Mouse (Mus musculus) stomach, postnatal 0 days (tissue): ENCODE data around the gene Bche. TPM values are rescaled to one million over a fixed set of nuclear protein-coding genes. Genes with fewer than 3 reads are reported as not detected.
A peak's percentile ranks its signal among the peaks of the same experiment; 100 is the strongest.

Experiments used
- ATAC-seq: fragments of 200-750 bp; cut with Nextera tagmentation; 2 replicates; pipeline ENCODE4 v1.8.0; 2017; ENCODE audit not compliant: low FRiP score, low TSS enrichment
- DNase-seq: peaks from one replicate; pipeline ENCODE4 v3.0.0-alpha.2; 2016; ENCODE audit warnings: low spot score
- H3K27ac ChIP-seq: fragments of 300-500 bp; sonication (generic); replicated peaks from 2 replicates; pipeline ENCODE4 v1.5.1; 2014; ENCODE audit warnings: mild to moderate bottlenecking, control low read depth
- H3K27me3 ChIP-seq: fragments of 300-500 bp; sonication (generic); 2 replicates; pipeline ENCODE4 v1.6.1; 2014; ENCODE audit warnings: low read length; ENCODE audit not compliant: control insufficient read depth, insufficient read depth
- H3K36me3 ChIP-seq: fragments of 300-500 bp; sonication (generic); 2 replicates; pipeline ENCODE4 v1.6.1; 2014; ENCODE audit warnings: low read length, mixed read lengths; ENCODE audit not compliant: control insufficient read depth, insufficient read depth
- H3K4me1 ChIP-seq: fragments of 300-500 bp; sonication (generic); replicated peaks from 2 replicates; pipeline ENCODE4 v1.6.1; 2014; ENCODE audit warnings: antibody characterized with exemption; ENCODE audit not compliant: control insufficient read depth, insufficient read depth
- H3K4me2 ChIP-seq: fragments of 300-500 bp; sonication (generic); replicated peaks from 2 replicates; pipeline ENCODE4 v1.6.1; 2014; ENCODE audit warnings: low read depth, mild to moderate bottlenecking, control low read depth, moderate library complexity
- H3K4me3 ChIP-seq: fragments of 300-500 bp; sonication (generic); 2 replicates; pipeline ENCODE4 v1.5.1; 2014; ENCODE audit warnings: low read depth, low read length, control low read depth
- H3K9ac ChIP-seq: fragments of 300-500 bp; sonication (generic); 2 replicates; pipeline ENCODE4 v1.6.1; 2014; ENCODE audit warnings: mild to moderate bottlenecking, low read length, control low read depth, mixed read lengths
- H3K9me3 ChIP-seq: fragments of 300-500 bp; sonication (generic); 2 replicates; pipeline ENCODE4 v1.6.1; 2016; ENCODE audit warnings: low read length; ENCODE audit not compliant: control insufficient read depth
- CTCF ChIP-seq: IDR thresholded peaks from 2 replicates; pipeline ENCODE4 v1.5.1; 2016; ENCODE audit warnings: antibody characterized with exemption, low read depth, mild to moderate bottlenecking, moderate library complexity
- EP300 ChIP-seq: optimal IDR thresholded peaks from 2 replicates; pipeline ENCODE3; 2016; ENCODE audit warnings: antibody characterized with exemption
- WGBS: fragments of 180-500 bp; shearing (Covaris S2); extraction: QIAGEN DNeasy Blood & Tissue Kit; methylation state at CpG from one replicate; pipeline ENCODE4 v1.1.7; 2014; 5-methylcytosine and 5-hydroxymethylcytosine counted together
- polyA plus RNA-seq: library from polyadenylated mRNA; unstranded; fragments of >200 nt; fragmentation: Nextera tagmentation; extraction: Ambion mirVana; gene quantifications from 2 replicates; pipeline ENCODE4 v1.2.1, GENCODE M21; 2015

The Bche gene
- 8.6 and 11.3 TPM in 2 replicates for polyA plus RNA-seq

DNA sequence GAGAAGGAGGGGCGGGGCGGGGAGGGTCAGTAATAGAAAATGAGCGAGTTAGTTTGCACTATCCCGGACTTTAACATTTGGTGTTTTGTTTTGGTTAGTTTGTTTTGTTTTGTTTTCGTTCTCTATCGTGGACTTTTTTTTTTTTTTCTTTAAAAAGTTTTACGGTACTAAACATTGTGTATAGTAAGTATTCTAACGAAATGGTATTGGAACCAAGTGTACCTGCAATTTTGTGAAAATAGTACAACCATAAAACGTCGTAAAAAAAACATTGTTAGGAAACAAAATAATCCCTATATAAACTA, at the start of gene Bche:
TSS of gene Bche (minus strand) at position 6 of the 305 bp plus-strand sequence.
- ATAC-seq, result no peak
- no peak for DNase-seq
- Histone ChIP-seq H3K4me3 (peak within 1 kb of the TSS; percentile 44), H3K36me3 (no peaks in the 10 kb centered on the region), H3K9me3 (no peaks in the 10 kb centered on the region), H3K9ac (peak within 1 kb of the TSS; percentile 56), H3K27me3 (no peaks in the 10 kb centered on the region), H3K4me2 (peak within 1 kb of the TSS; percentile 50), H3K27ac (peak within 1 kb of the TSS; percentile 56; the same call in 1 of the 2 replicates), H3K4me1 (no peaks in the 10 kb centered on the region)
- TF ChIP-seq CTCF (no peak), EP300 (no peak)
- WGBS, result 7% methylated on average over 10 of the region's 10 CpGs

DNA sequence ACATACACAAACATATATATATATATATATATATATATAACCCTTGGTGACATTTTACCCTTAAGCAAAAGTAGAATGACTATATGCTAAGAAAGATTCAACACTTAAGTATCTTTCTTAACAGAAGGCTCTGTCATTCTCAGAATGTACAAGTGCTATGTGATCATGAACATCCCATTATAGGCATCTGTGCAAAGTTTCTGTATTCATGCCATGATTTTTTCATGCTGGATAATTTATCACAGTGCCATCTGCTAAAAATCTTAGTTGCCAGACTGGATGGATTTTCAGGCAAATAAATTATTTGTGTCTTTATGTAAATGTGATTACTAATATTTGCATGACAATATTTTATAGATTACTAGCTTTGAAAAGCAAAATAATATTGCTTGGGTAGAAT, 33.8 kb upstream of the Bche start:
- ATAC-seq, result no peak
- H3K9ac ChIP-seq, result no peak overlapping the region
- H3K27ac ChIP-seq, result no peak overlapping the region
- no peak for DNase-seq
- H3K4me3 ChIP-seq, result no peak overlapping the region
- H3K27me3 ChIP-seq, result no peaks in the 10 kb centered on the region
- H3K4me2 ChIP-seq, result no peak overlapping the region
- TF ChIP-seq EP300 (no peak), CTCF (no peak)
- no peaks in the 10 kb centered on the region for H3K9me3 ChIP-seq
- H3K36me3 ChIP-seq, result no peaks in the 10 kb centered on the region
- no peaks in the 10 kb centered on the region for H3K4me1 ChIP-seq

DNA sequence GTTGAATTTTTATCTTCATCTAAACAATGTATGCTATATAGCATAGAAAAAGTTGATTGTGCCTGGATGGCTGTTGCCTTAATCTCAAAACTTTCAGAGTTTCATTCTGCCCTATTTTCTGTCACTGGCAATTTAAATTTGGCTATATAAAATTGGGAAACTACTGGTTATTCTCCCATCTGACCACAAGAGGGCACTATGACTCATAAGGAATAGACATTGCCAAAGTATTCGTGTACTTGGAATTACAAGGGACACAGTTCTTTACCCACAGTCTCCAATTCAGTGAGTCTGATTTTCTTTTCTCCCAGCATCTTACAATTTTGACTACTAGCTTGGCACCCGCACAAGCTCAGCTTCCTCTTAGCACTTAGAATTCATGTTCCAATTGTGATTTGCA, 23.5 kb upstream of the Bche start:
- DNase-seq (no peak), ATAC-seq (no peak)
- H3K4me3 ChIP-seq, result no peak overlapping the region
- TF ChIP-seq CTCF, result peak; percentile 80
- no peak for TF ChIP-seq EP300
- no peaks in the 10 kb centered on the region for H3K27me3 ChIP-seq
- no peak overlapping the region for H3K9ac ChIP-seq
- H3K36me3 ChIP-seq, result no peaks in the 10 kb centered on the region
- no peaks in the 10 kb centered on the region for H3K9me3 ChIP-seq
- 45% methylated on average over 2 of the region's 2 CpGs for WGBS
- no peak overlapping the region for H3K4me2 ChIP-seq
- H3K27ac ChIP-seq, result no peak overlapping the region
- no peaks in the 10 kb centered on the region for H3K4me1 ChIP-seq

DNA sequence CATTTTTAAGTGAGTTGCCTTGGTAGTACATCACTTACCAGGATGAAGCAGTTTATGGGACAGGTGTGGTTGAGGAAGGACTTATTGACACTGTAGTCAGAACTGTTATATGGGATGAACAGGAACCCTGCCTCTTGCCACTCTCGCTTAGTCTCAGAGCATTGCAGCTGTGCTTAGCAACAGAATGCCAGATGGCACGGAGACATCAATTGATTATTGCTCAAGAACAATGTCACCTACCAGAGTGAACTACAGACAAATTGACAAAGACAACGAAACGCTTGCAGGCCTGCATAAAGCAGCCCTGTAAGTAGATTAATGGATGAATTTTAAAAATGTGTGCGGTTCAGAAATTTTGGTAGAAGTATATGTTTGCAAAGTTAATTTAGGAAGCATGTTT, 21.3 kb upstream of the Bche start:
- Histone ChIP-seq H3K4me3 (no peak overlapping the region), H3K36me3 (no peaks in the 10 kb centered on the region), H3K27me3 (no peaks in the 10 kb centered on the region), H3K9ac (no peak overlapping the region), H3K9me3 (no peaks in the 10 kb centered on the region), H3K27ac (no peak overlapping the region), H3K4me1 (no peaks in the 10 kb centered on the region), H3K4me2 (no peak overlapping the region)
- DNase-seq, result no peak
- WGBS, result 66% methylated on average over 5 of the region's 5 CpGs
- TF ChIP-seq EP300, result no peak
- TF ChIP-seq CTCF, result no peak
- ATAC-seq, result no peak

GRCm38 (mm10) chr3:73725711-73726110, 17.5 kb upstream of the Bche start:
- ATAC-seq, result no peak
- no peak overlapping the region for H3K4me3 ChIP-seq
- TF ChIP-seq CTCF, result no peak
- TF ChIP-seq EP300, result no peak

DNA sequence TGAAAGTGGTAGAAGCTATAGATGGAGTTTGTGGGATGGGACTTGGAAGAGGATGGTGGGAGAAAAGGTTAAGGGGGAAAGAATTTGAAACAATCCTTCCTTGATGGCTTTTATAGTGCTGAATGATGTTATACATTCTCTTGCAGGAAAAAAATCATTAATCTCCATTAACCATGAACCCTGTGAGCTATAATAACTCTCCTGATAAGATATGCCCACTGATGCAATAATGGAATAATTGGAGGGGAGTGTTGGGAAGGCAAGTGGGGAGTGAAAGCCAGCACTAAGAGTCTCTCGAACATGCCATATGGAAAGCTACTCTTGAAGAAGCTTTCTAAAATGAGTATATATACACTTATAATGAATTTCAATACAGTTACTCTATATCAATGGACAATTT, 16.7 kb upstream of the Bche start:
- ATAC-seq, result no peak

More at GRCm38 (mm10) chr3:73725711-73726110, 17.5 kb upstream of the Bche start:
- H3K36me3 ChIP-seq, result no peaks in the 10 kb centered on the region
- no peak overlapping the region for H3K4me2 ChIP-seq
- DNase-seq, result no peak
- no peak overlapping the region for H3K27ac ChIP-seq
- no peaks in the 10 kb centered on the region for H3K27me3 ChIP-seq
- H3K4me1 ChIP-seq, result no peaks in the 10 kb centered on the region
- H3K9ac ChIP-seq, result no peak overlapping the region
- H3K9me3 ChIP-seq, result no peaks in the 10 kb centered on the region

More for the DNA sequence above, 16.7 kb upstream of the Bche start:
- Histone ChIP-seq H3K36me3 (no peaks in the 10 kb centered on the region), H3K9me3 (no peaks in the 10 kb centered on the region), H3K9ac (no peak overlapping the region), H3K27ac (no peak overlapping the region), H3K4me3 (no peak overlapping the region), H3K4me1 (no peaks in the 10 kb centered on the region), H3K4me2 (no peak overlapping the region), H3K27me3 (no peaks in the 10 kb centered on the region)
- TF ChIP-seq CTCF (no peak), EP300 (no peak)
- no peak for DNase-seq
- 88% methylated on average over 1 of the region's 1 CpGs for WGBS
